Mouse (Mus musculus) effector memory CD4-positive, alpha-beta T cell, adult 7 months (primary cell): Measurements from ENCODE around the gene Vmn1r14. TPM values are rescaled to one million over a fixed set of nuclear protein-coding genes. Genes with fewer than 3 reads are reported as not detected.

Source experiments
- polyA plus RNA-seq: library from polyadenylated mRNA; unstranded; fragments of 100-300 nt; shearing (Covaris generic); gene quantifications from one replicate; pipeline ENCODE4 v1.2.1, GENCODE M21; 2017

The Vmn1r14 gene
- polyA plus RNA-seq = not detected

DNA sequence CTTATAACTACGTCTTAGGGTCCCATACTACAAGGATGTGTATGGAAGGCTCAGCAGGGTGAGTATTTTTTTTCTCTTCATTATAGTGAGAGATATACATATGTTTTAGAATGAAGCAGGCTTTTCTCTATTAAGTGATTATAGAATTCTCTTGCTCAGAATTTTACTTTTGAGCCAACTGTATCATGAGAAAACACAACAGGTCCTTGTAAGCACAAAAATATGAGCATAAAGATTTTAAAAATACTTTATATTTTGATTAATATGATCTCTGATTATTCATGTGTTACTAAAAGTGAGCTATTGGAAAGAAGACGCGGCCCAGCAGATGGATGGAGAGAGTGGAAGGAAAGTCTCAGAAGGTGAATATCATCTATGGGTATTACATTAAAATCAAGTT lies at the start of gene Vmn1r14:
Gene Vmn1r14, plus strand, starts transcription at position 301 of the 400 bp plus-strand sequence.

DNA sequence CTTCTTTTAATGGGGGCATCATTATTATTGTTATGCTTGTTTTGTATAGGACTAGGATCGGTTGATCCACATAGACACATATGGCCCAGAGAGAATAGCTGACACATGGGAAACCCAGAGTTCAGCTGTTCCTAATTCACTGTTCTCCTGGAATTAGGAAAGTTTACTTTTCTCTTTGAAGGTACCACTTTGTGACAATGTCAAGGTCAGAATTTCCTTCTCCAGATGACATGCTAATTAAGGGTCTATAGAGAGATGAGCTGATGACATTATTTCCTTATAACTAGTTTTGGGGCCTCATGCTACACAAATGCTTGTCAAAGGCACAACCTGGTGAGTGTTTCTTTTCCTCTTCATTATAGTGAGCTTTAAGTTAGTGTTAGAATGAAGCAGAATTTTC lies 28.5 kb upstream of the Vmn1r14 start, which contains the start of gene Vmn1r13:
Gene Vmn1r13, plus strand, starts transcription at position 301 of the 400 bp plus-strand sequence.

DNA sequence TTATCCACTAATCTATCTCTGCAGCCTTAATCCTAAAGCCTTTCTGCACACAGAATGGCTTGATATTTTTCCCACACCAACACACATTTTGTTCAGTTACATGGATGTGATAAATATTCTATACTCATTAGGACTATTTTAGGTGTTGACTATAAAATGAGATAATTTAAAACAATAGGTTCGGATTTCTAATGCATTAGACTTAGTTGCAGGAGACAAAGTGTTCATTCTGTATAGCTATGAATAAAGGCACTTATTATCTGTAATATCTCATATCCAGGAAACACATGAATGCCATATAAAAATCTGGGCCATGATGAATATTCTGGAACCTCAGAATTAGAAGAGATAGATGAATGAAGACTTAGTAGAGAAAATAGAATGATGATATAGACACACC lies 26.2 kb downstream of the Vmn1r14 start, which contains the start of gene Vmn1r15:
Gene Vmn1r15, plus strand, starts transcription at position 301 of the 400 bp plus-strand sequence.

Other genes with a start within 250 kb of the Vmn1r14 start
- gene Vmn1r6, start 234.4 kb upstream of the Vmn1r14 start, polyA plus RNA-seq = 0.07 TPM
- not detected for gene Vmn1r7, start 206.4 kb upstream of the Vmn1r14 start, polyA plus RNA-seq
- not detected for gene Vmn1r8, start 199.4 kb upstream of the Vmn1r14 start, polyA plus RNA-seq
- gene Vmn1r9, start 164.9 kb upstream of the Vmn1r14 start, polyA plus RNA-seq = not detected
- gene Vmn1r10, start 122.2 kb upstream of the Vmn1r14 start, polyA plus RNA-seq = not detected
- gene Vmn1r11, start 98.2 kb upstream of the Vmn1r14 start, polyA plus RNA-seq = 0.16 TPM
- gene Vmn1r12, start 74.8 kb upstream of the Vmn1r14 start, polyA plus RNA-seq = 0.37 TPM
- 1.1 TPM for gene Vmn1r13, start 28.4 kb upstream of the Vmn1r14 start, polyA plus RNA-seq
- not detected for gene Vmn1r15, start 26.3 kb downstream of the Vmn1r14 start, polyA plus RNA-seq
- not detected for gene Vmn1r16, start 97.8 kb downstream of the Vmn1r14 start, polyA plus RNA-seq
- gene Vmn1r17, start 132.0 kb downstream of the Vmn1r14 start, polyA plus RNA-seq = not detected
- gene Vmn1r18, start 164.1 kb downstream of the Vmn1r14 start, polyA plus RNA-seq = not detected
- not detected for gene Vmn1r19, start 172.1 kb downstream of the Vmn1r14 start, polyA plus RNA-seq
- gene Vmn1r20, start 197.2 kb downstream of the Vmn1r14 start, polyA plus RNA-seq = not detected